Mouse (Mus musculus) heart, embryonic 10.5 days (tissue): ENCODE measurements around the gene Acsbg2. TPM values are rescaled to one million over a fixed set of nuclear protein-coding genes. Genes with fewer than 3 reads are reported as not detected.

ENCODE experiments used
- DNase-seq: peaks from one replicate; pipeline ENCODE4 v3.0.0-alpha.2; 2017; ENCODE audit warnings: low spot score
- H3K27ac ChIP-seq: fragments of 300-500 bp; sonication (generic); 2 replicates; pipeline ENCODE4 v1.5.1; 2016; ENCODE audit warnings: mild to moderate bottlenecking
- H3K27me3 ChIP-seq: fragments of 300-500 bp; sonication (generic); 2 replicates; pipeline ENCODE4 v1.6.1; 2016; ENCODE audit warnings: mild to moderate bottlenecking; ENCODE audit not compliant: poor library complexity, insufficient read depth, severe bottlenecking
- H3K36me3 ChIP-seq: fragments of 300-500 bp; sonication (generic); 2 replicates; pipeline ENCODE4 v1.6.1; 2016; ENCODE audit warnings: mild to moderate bottlenecking, moderate library complexity
- H3K4me1 ChIP-seq: fragments of 300-500 bp; sonication (generic); 2 replicates; pipeline ENCODE4 v1.6.1; 2016; ENCODE audit warnings: mild to moderate bottlenecking
- H3K4me3 ChIP-seq: fragments of 300-500 bp; sonication (generic); 2 replicates; pipeline ENCODE4 v1.5.1; 2016; ENCODE audit warnings: mild to moderate bottlenecking, moderate library complexity
- H3K9me3 ChIP-seq: fragments of 300-500 bp; sonication (generic); 2 replicates; pipeline ENCODE4 v1.6.1; 2016; ENCODE audit warnings: mild to moderate bottlenecking, moderate library complexity
- WGBS: fragments of 180-500 bp; shearing (Covaris S2); methylation state at CpG from one replicate; pipeline ENCODE4 v1.1.7; 2016; 5-methylcytosine and 5-hydroxymethylcytosine counted together
- polyA plus RNA-seq: library from polyadenylated mRNA; unstranded; fragments of >200 nt; fragmentation: Nextera tagmentation; extraction: Ambion mirVana; gene quantifications from 2 replicates; pipeline ENCODE4 v1.2.1, GENCODE M21; 2016

Acsbg2 gene
- polyA plus RNA-seq, 1 experiment from 2014 or later, result not detected

GRCm38 (mm10) chr17:56890018-56890417, 15.8 kb upstream of the Acsbg2 start:
- no peaks in the 10 kb centered on the region for H3K27me3 ChIP-seq
- no peak overlapping the region for H3K4me3 ChIP-seq
- no peak for DNase-seq
- peaks cover 71% of the 10 kb centered on the region for H3K36me3 ChIP-seq
- no peak overlapping the region for H3K27ac ChIP-seq
- WGBS, result 93% methylated on average over 2 of the region's 2 CpGs
- H3K9me3 ChIP-seq, result 0 out of 2 replicates have a peak, but pooled peaks cover 2% of the 10 kb centered on the region
- no peaks in the 10 kb centered on the region for H3K4me1 ChIP-seq

DNA sequence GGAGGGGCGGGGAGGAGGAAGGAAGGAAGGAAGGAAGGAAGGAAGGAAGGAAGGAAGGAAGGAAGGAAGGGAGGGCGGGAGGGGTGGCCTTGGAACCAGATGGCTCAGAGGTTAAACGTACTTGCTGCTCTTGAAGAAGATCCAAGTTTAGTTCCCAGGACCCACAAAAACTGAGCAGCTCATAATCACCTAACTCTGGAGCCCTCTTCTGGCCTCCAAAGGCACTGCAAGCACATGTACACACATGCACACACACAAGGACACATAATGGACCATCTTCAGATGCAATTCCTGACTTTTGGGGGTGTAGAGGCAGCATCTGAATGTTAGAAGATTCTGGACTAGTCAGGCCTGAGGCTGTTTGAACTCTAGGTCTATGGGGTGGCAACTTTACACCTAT, 13.8 kb upstream of the Acsbg2 start:
- Histone ChIP-seq H3K27ac (no peak overlapping the region), H3K9me3 (0 out of 2 replicates have a peak, but pooled peaks cover 2% of the 10 kb centered on the region), H3K36me3 (peaks cover 51% of the 10 kb centered on the region), H3K4me3 (no peak overlapping the region), H3K27me3 (0 out of 2 replicates have a peak, but pooled peaks cover 1% of the 10 kb centered on the region), H3K4me1 (peaks cover 12% of the 10 kb centered on the region)
- no peak for DNase-seq
- WGBS, result 82% methylated on average over 2 of the region's 3 CpGs

DNA sequence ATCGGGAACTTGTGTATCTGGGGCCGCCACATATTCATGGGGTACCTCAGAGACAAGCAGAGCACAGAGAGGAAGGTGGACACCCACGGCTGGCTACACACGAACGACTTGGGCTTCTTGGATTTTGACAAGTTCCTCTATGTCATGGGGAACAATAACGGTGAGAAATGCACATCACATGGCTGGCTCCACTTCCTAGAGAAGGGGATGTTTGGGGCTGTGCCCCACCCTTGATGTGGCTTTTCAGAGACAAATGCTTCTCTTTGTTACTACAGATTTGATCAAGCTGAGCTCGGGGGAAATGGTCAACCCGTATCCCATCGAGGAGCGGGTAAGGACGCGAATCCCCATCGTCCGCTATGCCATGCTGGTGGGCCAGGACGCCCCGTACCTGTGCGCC, 10.6 kb upstream of the Acsbg2 start:
- Histone ChIP-seq H3K9me3 (0 out of 2 replicates have a peak, but pooled peaks cover 2% of the 10 kb centered on the region), H3K4me1 (peaks cover 12% of the 10 kb centered on the region), H3K27ac (no peak overlapping the region), H3K27me3 (0 out of 2 replicates have a peak, but pooled peaks cover 8% of the 10 kb centered on the region), H3K36me3 (peaks cover 21% of the 10 kb centered on the region), H3K4me3 (no peak overlapping the region)
- WGBS, result 90% methylated on average over 17 of the region's 17 CpGs
- DNase-seq, result no peak

- no peak overlapping the region for H3K4me3 ChIP-seq
- peaks cover 16% of the 10 kb centered on the region for H3K36me3 ChIP-seq
- H3K9me3 ChIP-seq, result 0 out of 2 replicates have a peak, but pooled peaks cover 2% of the 10 kb centered on the region
- H3K4me1 ChIP-seq, result peaks cover 12% of the 10 kb centered on the region
- WGBS, result 69% methylated on average over 5 of the region's 5 CpGs
- H3K27me3 ChIP-seq, result 0 out of 2 replicates have a peak, but pooled peaks cover 8% of the 10 kb centered on the region
- H3K27ac ChIP-seq, result no peak overlapping the region
- DNase-seq, result no peak
These were observed 10.1 kb upstream of the Acsbg2 start for GRCm38 (mm10) chr17:56884331-56884730.

DNA sequence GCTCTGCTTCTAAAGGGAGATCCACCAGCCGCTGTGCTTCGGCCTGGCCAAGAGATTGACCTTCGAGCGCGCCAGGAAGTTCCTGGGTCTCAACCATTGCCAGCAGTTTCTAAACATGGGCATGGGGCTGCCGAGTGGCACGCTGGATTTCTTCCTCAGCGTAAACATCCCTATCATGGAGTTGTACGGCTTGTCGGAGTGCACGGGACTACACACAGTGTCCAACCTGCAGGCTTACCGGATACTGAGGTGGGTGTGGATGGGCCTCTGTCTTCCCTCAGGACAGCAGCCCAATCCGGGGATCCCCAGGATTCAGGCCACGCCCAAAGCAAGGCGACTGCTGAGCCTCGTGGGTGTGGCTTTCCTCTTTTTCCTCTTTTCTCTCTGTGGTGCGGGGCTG, 9.4 kb upstream of the Acsbg2 start:
- peaks cover 9% of the 10 kb centered on the region for H3K36me3 ChIP-seq
- no peak overlapping the region for H3K27ac ChIP-seq
- peaks cover 12% of the 10 kb centered on the region for H3K4me1 ChIP-seq
- H3K9me3 ChIP-seq, result 0 out of 2 replicates have a peak, but pooled peaks cover 2% of the 10 kb centered on the region
- peak overlapping the region; percentile 41; the same call in 1 of the 2 replicates for H3K4me3 ChIP-seq
- 0 out of 2 replicates have a peak, but pooled peaks cover 8% of the 10 kb centered on the region for H3K27me3 ChIP-seq
- no peak for DNase-seq
- 28% methylated on average over 17 of the region's 17 CpGs for WGBS

DNA sequence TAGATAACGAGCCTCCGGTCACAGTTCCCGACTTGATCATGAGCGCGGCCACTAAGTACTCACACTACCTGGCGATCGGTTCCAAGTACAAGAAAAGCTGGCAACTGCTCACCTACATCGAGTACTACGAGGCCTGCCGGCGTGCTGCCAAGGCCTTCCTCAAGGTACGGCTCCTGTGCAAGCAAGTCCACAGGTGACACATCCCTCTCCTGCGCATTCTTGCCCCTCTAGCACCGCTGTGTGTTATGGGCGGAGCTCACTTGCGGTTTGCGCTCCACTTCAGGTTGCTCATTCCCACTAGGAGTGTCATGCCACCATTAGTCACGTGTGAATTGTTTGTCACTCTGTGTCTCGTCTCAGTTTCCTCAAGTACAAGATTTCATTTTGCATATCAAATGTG, 3.2 kb upstream of the Acsbg2 start:
- DNase-seq, result no peak
- Histone ChIP-seq H3K27ac (no peak overlapping the region), H3K36me3 (no peaks in the 10 kb centered on the region), H3K4me3 (no peak overlapping the region), H3K4me1 (no peaks in the 10 kb centered on the region), H3K27me3 (0 out of 2 replicates have a peak, but pooled peaks cover under 1% of the 10 kb centered on the region), H3K9me3 (no peaks in the 10 kb centered on the region)
- 87% methylated on average over 19 of the region's 19 CpGs for WGBS

DNA sequence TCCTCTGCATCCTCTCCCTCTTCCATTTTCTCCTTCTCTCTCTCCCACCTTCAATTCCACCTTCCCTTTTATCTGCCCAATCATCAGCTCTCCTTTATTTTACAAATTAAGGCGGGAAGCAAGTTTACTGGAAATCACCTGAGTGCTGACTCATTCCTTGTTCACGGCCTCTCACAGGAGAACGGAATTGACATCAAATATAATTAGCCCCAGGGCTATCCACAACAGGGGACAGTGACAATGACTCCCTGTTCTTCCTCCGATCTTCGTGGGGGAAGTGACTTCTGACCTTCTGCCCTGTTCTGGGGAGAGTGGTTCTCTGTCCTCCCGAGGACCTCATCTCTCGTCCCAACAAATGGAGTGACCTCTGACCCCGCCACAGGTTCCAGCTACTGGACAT, 2.7 kb upstream of the Acsbg2 start:
- H3K4me3 ChIP-seq, result no peak overlapping the region

GRCm38 (mm10) chr17:56876465-56876864, 2.2 kb upstream of the Acsbg2 start:
- DNase-seq, result no peak
- no peak overlapping the region for H3K4me3 ChIP-seq
- H3K27ac ChIP-seq, result no peak overlapping the region
- H3K27me3 ChIP-seq, result no peaks in the 10 kb centered on the region
- 72% methylated on average over 3 of the region's 3 CpGs for WGBS
- H3K9me3 ChIP-seq, result no peaks in the 10 kb centered on the region
- no peaks in the 10 kb centered on the region for H3K36me3 ChIP-seq
- H3K4me1 ChIP-seq, result no peaks in the 10 kb centered on the region

More for the DNA sequence above, 2.7 kb upstream of the Acsbg2 start:
- DNase-seq, result no peak
- H3K4me1 ChIP-seq, result no peaks in the 10 kb centered on the region
- 69% methylated on average over 8 of the region's 8 CpGs for WGBS
- no peak overlapping the region for H3K27ac ChIP-seq
- no peaks in the 10 kb centered on the region for H3K36me3 ChIP-seq
- H3K27me3 ChIP-seq, result no peaks in the 10 kb centered on the region
- no peaks in the 10 kb centered on the region for H3K9me3 ChIP-seq

GRCm38 (mm10) chr17:56874936-56875651, 847 bp upstream of the Acsbg2 start, which contains the start of gene 1700061G19Rik:
Gene 1700061G19Rik (plus strand): TSS chr17:56875477.
- Histone ChIP-seq H3K4me1 (no peaks in the 10 kb centered on the region), H3K36me3 (no peaks in the 10 kb centered on the region), H3K9me3 (no peaks in the 10 kb centered on the region), H3K27ac (no peak within 1 kb of the TSS), H3K27me3 (no peaks in the 10 kb centered on the region), H3K4me3 (no peak within 1 kb of the TSS)
- WGBS, result 78% methylated on average over 12 of the region's 12 CpGs
- DNase-seq, result no peak

GRCm38 (mm10) chr17:56872512-56872911, 1.7 kb downstream of the Acsbg2 start:
- no peak for DNase-seq
- Histone ChIP-seq H3K27me3 (no peaks in the 10 kb centered on the region), H3K27ac (no peak overlapping the region), H3K4me3 (no peak overlapping the region), H3K36me3 (no peaks in the 10 kb centered on the region), H3K4me1 (no peaks in the 10 kb centered on the region), H3K9me3 (no peaks in the 10 kb centered on the region)
- WGBS, result 72% methylated on average over 7 of the region's 7 CpGs

DNA sequence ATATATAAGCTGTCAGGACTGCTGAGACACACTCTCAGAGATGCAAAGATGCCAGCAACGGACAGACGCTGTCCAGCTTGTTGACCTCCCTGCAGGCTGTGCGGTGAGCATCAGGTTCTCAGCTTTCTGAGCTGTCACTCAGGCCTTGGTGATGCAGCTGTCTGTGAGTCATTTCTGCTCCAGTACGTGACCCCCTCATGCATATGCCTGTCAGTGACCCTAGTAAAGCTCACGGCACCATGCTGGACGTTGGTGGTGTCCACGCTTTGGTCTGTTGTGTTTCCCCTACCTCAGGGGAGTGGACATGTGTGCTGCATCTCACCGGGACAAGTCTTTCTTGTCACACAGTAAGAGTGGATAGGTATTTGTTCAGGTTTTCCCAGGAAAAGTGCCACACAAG, 2.5 kb downstream of the Acsbg2 start:
- Histone ChIP-seq H3K4me1 (no peaks in the 10 kb centered on the region), H3K27me3 (no peaks in the 10 kb centered on the region), H3K36me3 (no peaks in the 10 kb centered on the region), H3K9me3 (0 out of 2 replicates have a peak, but pooled peaks cover 4% of the 10 kb centered on the region), H3K4me3 (no peak overlapping the region), H3K27ac (no peak overlapping the region)
- 74% methylated on average over 8 of the region's 8 CpGs for WGBS
- no peak for DNase-seq

DNA sequence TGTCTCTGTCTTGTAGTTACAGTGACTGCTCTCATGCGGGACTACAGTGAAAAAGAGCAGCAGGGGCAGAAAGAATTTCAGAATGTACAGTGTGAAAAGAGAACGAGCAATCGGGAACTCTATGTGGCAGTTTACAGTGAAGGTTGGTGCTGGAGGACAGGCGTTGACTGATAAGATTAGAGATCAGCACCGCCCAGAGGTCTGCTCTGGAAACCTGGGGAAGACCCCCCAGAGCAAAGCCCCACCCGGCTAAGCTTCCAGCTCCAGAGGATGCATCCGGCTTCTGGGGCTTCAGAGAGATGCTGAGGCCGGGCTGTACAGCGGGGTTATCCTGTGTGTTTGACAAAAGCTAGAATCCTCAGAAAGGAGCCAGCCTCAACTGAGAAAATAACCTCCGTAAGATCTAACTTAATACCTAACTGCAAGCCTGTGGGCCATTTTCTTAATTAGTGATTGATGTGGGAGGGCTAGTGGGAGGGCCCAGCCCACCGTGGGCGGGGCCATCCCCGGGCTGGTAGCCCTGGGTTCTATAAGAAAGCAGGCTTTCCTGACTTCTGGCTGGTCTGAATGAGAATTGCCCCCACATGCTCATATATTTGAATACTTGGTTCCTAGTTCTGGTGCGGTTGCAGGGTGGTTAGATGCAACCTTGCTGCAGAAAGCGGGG, 3.8 kb downstream of the Acsbg2 start:
- Histone ChIP-seq H3K27ac (no peak overlapping the region), H3K27me3 (no peaks in the 10 kb centered on the region), H3K4me3 (no peak overlapping the region), H3K4me1 (no peaks in the 10 kb centered on the region), H3K9me3 (0 out of 2 replicates have a peak, but pooled peaks cover 5% of the 10 kb centered on the region), H3K36me3 (no peaks in the 10 kb centered on the region)
- DNase-seq, result no peak
- 43% methylated on average over 15 of the region's 15 CpGs for WGBS

DNA sequence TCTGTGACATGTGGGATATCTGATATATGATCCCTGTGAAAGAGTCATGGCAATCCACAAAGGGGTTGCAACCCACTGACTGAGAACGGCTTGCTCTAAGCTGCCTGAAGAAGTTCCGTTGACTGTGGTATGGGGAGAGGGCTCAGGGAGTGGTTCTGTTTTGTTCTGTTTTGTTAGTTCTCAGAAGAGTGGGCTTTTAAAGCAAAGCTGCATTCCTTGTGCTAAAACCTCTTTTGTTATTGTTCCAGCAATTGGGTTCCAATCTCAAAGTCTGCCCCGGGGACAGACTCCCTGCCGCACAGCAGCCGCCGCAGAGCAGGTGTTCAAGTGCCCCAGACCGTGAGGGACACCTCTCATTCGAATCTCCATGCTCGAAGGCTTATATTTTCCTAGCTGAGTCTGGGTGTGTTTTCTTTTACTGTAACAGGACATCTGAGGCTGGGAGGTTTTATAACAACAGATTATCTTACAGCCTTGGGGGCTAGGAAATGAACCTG, 4.7 kb downstream of the Acsbg2 start:
- no peaks in the 10 kb centered on the region for H3K4me1 ChIP-seq
- 80% methylated on average over 9 of the region's 9 CpGs for WGBS
- no peaks in the 10 kb centered on the region for H3K36me3 ChIP-seq
- H3K27ac ChIP-seq, result no peak overlapping the region
- no peaks in the 10 kb centered on the region for H3K27me3 ChIP-seq
- H3K4me3 ChIP-seq, result no peak overlapping the region
- H3K9me3 ChIP-seq, result 0 out of 2 replicates have a peak, but pooled peaks cover 5% of the 10 kb centered on the region
- no peak for DNase-seq
